Mouse (Mus musculus): ENCODE measurements at regions not wholly inside any gene's neighbourhood (a gene's known extent, or its start where the extent isn't known, plus 50 kb on each side); places are given as distances from the start of the nearest gene placed in this dataset.

DNA sequence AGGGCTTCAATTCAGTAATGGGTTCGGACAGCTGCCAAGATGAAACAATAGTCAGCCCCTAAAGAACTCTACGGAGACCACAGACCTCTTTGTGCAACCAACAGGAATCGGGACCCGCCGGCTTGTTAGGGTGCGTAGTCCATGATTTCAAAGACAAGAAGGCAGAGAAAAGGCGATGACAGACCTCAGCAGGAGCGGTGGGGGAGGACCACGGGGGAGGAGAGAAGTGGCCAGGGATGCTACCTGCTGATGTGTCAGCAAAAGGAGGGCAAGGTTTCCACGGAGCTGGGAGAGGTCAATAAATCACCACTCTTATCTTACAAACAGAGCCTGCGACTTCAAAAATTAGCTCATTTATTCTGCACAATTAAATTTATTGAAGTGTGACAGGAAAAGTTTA, 388.4 kb upstream of the Id4 start:
- DNase-seq, result no peak

GRCm38 (mm10) chr13:47892569-47892968, 368.5 kb upstream of the Id4 start:
- DNase-seq, result no peak

- peak; percentile 10 for DNase-seq
These were observed 366.7 kb upstream of the Id4 start for GRCm38 (mm10) chr13:47894331-47894730.

DNA sequence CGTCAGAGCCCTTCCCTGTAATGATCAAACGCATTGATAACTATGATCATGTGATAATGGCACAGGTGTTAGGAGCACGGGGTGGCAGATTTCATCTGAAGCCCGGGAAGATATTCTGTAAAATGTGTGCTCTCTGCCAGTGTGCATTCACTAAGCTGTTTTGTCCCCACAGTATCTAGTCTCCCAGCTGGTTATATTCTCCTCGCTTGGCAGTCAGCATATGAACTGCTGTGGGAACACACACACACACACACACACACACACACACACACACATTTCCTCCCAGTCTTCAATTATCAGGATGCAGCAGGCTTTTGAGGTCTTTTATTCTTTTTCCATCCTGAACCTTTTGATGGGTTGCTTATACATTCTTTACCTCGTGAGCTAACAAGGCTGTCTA, 365.8 kb upstream of the Id4 start:
- DNase-seq, result peak; percentile 8

DNA sequence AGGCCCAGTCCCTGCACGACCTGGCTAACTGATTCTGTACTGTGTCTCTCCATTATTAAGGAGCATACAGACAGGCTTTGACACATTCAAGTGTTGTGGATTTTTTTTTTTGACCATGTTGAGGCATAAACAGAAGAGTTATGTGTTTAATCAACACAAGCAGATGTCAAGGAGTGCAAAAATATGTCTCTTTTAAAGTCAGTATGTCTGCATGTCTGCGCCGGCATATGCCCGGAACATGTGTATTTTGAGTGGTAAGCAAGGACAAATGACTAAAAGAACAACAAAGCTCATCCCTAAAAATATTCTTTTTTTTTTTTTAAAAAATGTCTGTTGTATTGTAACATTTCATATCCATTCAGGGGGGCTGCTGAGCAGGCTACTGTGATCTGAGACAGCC, 364.4 kb upstream of the Id4 start:
- no peak for DNase-seq

DNA sequence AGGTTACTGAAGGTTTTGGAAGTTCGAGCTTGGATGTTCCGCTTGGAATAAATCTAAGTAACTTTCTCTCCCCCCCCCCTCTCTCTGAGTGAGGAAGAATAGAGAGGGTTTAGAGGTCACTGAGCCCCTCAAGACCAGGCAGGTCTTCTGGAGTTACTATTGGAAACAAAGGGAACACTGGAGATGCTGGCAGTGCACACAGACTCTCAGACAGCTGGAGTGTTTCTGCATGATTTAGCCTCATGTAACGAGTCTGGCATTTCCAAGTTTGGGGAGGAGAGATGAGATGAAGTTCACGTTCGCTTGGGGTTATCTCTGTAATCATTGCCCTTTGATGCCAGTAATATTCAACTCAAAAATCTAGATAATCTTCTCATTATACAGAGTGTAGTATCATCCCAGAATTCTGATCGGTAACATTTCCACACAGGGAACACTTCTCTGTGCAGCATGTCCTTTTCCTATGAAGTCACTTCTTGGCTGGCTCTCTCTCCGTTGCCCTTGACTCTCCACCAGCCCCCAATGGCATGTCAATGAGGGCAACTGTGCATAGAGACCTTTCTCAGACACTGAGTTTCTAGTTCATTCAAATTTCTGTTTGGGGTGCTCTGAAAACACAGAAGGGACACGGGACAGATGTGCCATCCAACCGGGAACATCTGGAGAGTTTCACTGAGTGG, 351.0 kb upstream of the Id4 start:
- DNase-seq, result no peak

- DNase-seq, result no peak
These were observed 350.5 kb upstream of the Id4 start for GRCm38 (mm10) chr13:47910531-47910910.

DNA sequence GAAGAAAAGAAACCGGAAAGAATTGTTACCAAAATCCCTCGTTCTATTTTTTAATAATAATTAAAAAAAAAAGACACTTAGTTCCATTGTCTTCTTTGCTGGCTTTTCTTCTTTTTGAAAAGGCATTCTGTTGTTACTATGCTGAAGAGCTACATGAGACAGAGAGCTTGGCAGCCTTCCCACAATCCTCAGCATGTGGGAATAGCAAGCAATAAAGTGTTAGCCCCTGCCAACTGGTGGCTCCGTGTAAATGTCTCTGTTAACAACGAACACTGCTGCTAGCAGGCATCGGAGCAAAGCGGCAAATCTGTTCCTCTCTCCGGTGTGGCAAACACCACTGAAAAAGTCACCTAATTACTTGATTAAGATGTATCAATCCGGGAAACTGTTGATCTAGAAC, 344.6 kb upstream of the Id4 start:
- peak; percentile 69 for DNase-seq

DNA sequence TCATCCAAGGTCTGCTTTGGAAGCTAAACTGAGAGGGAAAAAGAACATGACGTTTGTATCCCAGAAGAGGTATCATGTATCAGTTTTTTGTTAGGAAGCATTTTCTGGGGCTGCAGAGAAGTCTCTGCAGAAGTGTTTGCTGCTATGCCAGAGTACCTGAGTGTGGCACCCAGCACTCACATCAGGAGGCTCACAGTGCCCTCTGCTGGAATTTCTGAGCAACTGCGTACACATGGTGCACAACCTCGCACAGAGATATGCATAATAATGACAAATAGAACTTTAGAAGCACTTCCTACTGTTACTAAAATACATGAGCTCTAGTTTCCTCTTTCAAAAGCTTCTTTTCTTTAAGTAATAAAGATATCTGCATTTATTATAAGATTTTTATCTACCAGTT, 343.7 kb upstream of the Id4 start:
- DNase-seq, result no peak

GRCm38 (mm10) chr13:47921044-47921443, 340.0 kb upstream of the Id4 start:
- DNase-seq, result no peak

- no peak for DNase-seq
These were observed 320.3 kb upstream of the Id4 start for GRCm38 (mm10) chr13:47940696-47941095.

DNA sequence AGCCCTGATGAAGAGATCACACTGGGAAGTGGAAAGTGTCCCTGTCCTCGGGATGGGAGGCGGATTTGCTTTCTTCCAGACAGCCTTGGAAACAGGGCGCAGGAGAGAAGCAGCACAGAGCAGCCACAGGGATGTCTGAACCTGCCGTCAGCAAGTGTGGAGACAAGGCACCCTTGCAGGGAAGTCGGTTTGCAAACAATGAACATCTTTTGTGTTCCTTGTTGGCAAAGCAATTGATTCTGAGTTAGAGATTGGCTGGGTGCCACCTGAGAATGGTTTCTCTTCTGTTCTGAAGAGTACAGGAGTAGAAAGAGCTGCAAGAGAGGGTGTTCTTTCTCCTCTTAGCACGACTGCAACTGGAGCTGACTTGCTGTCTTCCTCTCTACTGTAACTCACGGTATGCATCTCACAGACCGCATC, 318.6 kb upstream of the Id4 start:
- peak; percentile 23 for DNase-seq

GRCm38 (mm10) chr13:47943645-47944044, 317.4 kb upstream of the Id4 start:
- no peak for DNase-seq

DNA sequence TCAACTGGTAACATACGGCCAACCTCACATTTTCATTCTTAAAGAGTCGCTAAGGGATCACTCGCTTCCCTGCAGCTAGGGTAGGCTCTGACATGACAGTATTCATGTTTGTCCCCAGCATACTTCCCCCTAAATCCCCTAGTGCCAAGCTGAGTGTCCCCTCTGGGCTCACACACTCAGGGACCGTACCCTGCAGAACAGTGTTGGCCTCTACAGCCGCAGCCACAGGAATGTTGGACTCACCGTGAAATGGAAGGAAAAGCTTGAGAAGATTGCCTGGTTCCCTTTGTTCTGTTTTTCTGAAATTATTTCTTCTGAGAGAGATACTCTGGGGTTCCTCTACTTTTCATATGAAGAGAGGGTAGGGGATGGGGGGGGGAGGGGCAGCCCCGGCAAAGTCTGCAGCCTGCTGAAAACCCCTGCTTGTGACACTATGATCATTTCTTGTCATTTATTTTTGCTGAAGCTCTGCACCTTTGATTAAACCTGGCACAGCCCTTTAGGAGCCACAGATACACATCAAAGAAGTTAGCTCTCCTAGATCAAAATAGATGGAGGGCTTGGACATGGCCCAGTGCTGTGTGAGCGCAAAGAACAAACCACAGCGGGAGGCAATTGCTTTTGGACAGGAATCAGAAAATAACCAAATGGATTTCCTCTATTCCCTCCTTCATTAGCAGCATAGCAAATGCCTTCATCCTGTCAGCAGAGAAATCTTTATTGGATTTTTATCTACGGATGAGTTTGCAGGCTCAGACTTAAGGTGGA, 312.7 kb upstream of the Id4 start:
- DNase-seq, result no peak

- no peak for DNase-seq
These were observed 310.6 kb upstream of the Id4 start for GRCm38 (mm10) chr13:47950456-47950855.

GRCm38 (mm10) chr13:47951043-47951442, 310.0 kb upstream of the Id4 start:
- no peak for DNase-seq

- DNase-seq, result no peak
These were observed 308.1 kb upstream of the Id4 start for GRCm38 (mm10) chr13:47952946-47953345.

DNA sequence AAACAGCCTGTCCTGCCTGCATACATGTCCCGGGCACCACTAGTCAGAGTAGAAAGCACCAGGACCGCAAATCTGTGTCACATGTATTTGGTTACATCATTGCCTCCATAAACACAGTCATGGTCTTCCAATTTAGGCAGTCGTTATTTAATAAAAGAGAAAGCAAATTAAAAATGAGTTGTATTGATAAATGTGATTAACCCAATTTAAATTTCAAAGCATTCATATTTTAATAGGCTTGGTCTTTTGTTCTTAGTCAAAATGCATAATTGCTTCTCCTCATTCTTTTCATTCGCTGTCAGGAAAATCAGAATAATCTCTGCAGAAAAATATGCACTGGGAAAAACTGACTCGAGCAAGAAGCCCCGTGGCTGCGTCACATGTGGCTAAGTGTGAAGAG, 307.3 kb upstream of the Id4 start:
- no peak for DNase-seq

GRCm38 (mm10) chr13:47955504-47955903, 305.5 kb upstream of the Id4 start:
- DNase-seq, result no peak

- DNase-seq, result no peak
These were observed 303.4 kb upstream of the Id4 start for GRCm38 (mm10) chr13:47957662-47958061.

GRCm38 (mm10) chr13:47974216-47974615, 286.8 kb upstream of the Id4 start:
- DNase-seq, result no peak

GRCm38 (mm10) chr13:47974756-47975515, 286.1 kb upstream of the Id4 start:
- no peak for DNase-seq

DNA sequence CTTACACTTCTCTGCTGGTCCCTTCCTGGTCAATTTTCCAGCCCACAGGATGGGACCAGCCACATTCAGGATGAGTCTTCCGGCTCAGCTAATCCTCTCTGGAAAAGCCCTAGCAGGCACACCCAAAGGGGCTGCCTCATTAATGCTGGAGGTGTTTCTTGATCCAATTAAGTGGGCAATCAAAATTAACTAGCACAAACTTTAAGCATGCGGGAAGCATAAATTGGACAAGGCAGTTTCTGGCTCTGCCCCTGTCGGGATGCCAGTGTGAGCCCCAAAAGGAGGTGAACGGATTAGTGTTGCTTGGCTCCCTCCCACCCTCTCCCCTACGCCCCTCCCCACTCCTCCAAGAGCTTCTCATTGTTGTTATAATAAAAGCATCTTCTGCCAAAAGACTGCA, 262.5 kb upstream of the Id4 start:
- DNase-seq, result no peak

DNA sequence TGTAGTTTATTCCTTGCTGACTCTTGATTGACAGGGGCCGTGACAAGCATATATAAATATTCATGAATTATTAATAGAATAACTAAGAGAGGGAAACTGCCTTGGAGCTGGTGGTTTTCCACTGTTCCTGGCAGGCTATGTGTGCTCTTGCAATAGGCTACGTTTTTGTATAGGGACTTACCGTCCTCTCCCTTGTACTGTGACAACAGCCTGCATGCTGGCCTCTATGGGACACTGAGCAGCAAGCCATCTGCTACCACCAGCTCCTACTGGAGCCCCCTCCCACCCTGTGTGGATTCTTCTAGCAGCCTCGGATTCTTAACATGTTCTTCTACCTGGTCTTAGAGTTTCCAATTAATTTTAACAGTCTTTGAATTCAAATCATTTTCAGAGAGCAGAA, 261.6 kb upstream of the Id4 start:
- no peak for DNase-seq

Data from right cerebral cortex, postnatal 14 days (tissue).